Mouse (Mus musculus) CH12.LX (cell line): ENCODE measurements at regions not wholly inside any gene's neighbourhood (a gene's known extent, or its start where the extent isn't known, plus 50 kb on each side); places are given as distances from the start of the nearest gene placed in this dataset.

ENCODE experiments used
- DNase-seq: peaks from one replicate; pipeline ENCODE4 v3.0.0-alpha.2; 2013; ENCODE audit errors: extremely low read depth
- H3K27ac ChIP-seq: 2 replicates; pipeline ENCODE4 v1.5.1; 2012; ENCODE audit warnings: low read depth, mild to moderate bottlenecking, control low read depth, moderate library complexity; ENCODE audit not compliant: insufficient read depth
- H3K27me3 ChIP-seq: replicated peaks from 2 replicates; pipeline ENCODE3; 2012; ENCODE audit warnings: inconsistent platforms
- H3K36me3 ChIP-seq, 2 experiments: replicated peaks in 1 of 2; 2 replicates each; pipeline versions ENCODE3 to v1.6.1; 2012; ENCODE audit warnings: inconsistent platforms in 1 of 2, low read length in 1 of 2, mild to moderate bottlenecking in 1 of 2, mixed read lengths in 1 of 2, moderate library complexity in 1 of 2; ENCODE audit not compliant: control insufficient read depth in 1 of 2, insufficient read depth in 1 of 2
- H3K4me1 ChIP-seq, 2 experiments: 2 replicates each; pipeline ENCODE4 v1.6.1; 2012; ENCODE audit warnings: inconsistent platforms in 1 of 2, moderate library complexity in 1 of 2; ENCODE audit not compliant: insufficient read depth in 2 of 2, control insufficient read depth in 1 of 2
- H3K4me2 ChIP-seq: 2 replicates; pipeline ENCODE4 v1.6.1; 2012; ENCODE audit warnings: low read depth, mild to moderate bottlenecking, control low read depth; ENCODE audit not compliant: poor library complexity, insufficient read depth, severe bottlenecking
- H3K4me3 ChIP-seq, 3 experiments: fragments of 150-350 bp in 1 of 3; sonication (generic) in 1 of 3; replicated peaks in 1 of 3; 2 replicates each; pipeline versions ENCODE3 to v1.5.1; 2011 to 2012; ENCODE audit warnings: low read depth in 2 of 3, low read length in 2 of 3, mild to moderate bottlenecking in 2 of 3, moderate library complexity in 2 of 3, control low read depth in 1 of 3, improper control_type of control experiment in 1 of 3, inconsistent platforms in 1 of 3, mixed read lengths in 1 of 3; ENCODE audit not compliant: poor library complexity in 1 of 3
- H3K79me2 ChIP-seq: replicated peaks from 2 replicates; pipeline ENCODE4 v1.6.1; 2012; ENCODE audit warnings: mild to moderate bottlenecking, moderate library complexity; ENCODE audit not compliant: control insufficient read depth, poor library complexity, insufficient read depth, severe bottlenecking; ENCODE audit errors: extremely low read depth
- H3K9ac ChIP-seq: 2 replicates; pipeline ENCODE4 v1.6.1; 2012; ENCODE audit warnings: low read depth, mild to moderate bottlenecking, control low read depth, moderate library complexity; ENCODE audit not compliant: insufficient read depth
- H3K9me3 ChIP-seq: replicated peaks from 2 replicates; pipeline ENCODE3; 2012; ENCODE audit warnings: low read length, inconsistent platforms, mixed read lengths
- CHD2 ChIP-seq: IDR thresholded peaks from 2 replicates; pipeline ENCODE4 v1.6.1; 2011; ENCODE audit warnings: low read length, improper control_type of control experiment
- CTCF ChIP-seq, 2 experiments: IDR thresholded peaks in 1 of 2; conservative IDR thresholded peaks in 1 of 2; 2 replicates each; pipeline ENCODE4 v1.5.1; 2011 to 2012; ENCODE audit warnings: low read depth in 2 of 2, low read length in 2 of 2, improper control_type of control experiment in 1 of 2, inconsistent platforms in 1 of 2, mild to moderate bottlenecking in 1 of 2, moderate library complexity in 1 of 2
- E2F4 ChIP-seq: IDR thresholded peaks from 2 replicates; pipeline ENCODE4 v1.6.1; 2011; ENCODE audit warnings: low read depth, low read length, improper control_type of control experiment; ENCODE audit not compliant: insufficient replicate concordance
- ELF1 ChIP-seq: IDR thresholded peaks from 2 replicates; pipeline ENCODE4 v1.6.1; 2014; ENCODE audit warnings: low read depth, mild to moderate bottlenecking, inconsistent platforms, low read length, improper control_type of control experiment
- EP300 ChIP-seq: IDR thresholded peaks from 2 replicates; pipeline ENCODE4 v1.6.1; 2011; ENCODE audit warnings: low read length, improper control_type of control experiment
- ETS1 ChIP-seq: conservative IDR thresholded peaks from 2 replicates; pipeline ENCODE4 v1.6.1; 2012; ENCODE audit warnings: low read depth, mild to moderate bottlenecking, inconsistent platforms, low read length, improper control_type of control experiment, moderate library complexity
- HCFC1 ChIP-seq: IDR thresholded peaks from 2 replicates; pipeline ENCODE4 v1.6.1; 2012; ENCODE audit warnings: low read depth, mild to moderate bottlenecking, inconsistent platforms, low read length, improper control_type of control experiment
- JUN ChIP-seq: IDR thresholded peaks from 2 replicates; pipeline ENCODE4 v1.6.1; 2011; ENCODE audit warnings: low read depth, mild to moderate bottlenecking, low read length, improper control_type of control experiment, moderate library complexity; ENCODE audit not compliant: insufficient read depth
- JUND ChIP-seq: conservative IDR thresholded peaks from 2 replicates; pipeline ENCODE4 v1.6.1; 2011; ENCODE audit warnings: low read depth, low read length, improper control_type of control experiment
- KAT2A ChIP-seq: IDR thresholded peaks from 2 replicates; pipeline ENCODE4 v1.6.1; 2012; ENCODE audit warnings: low read length, improper control_type of control experiment, inconsistent platforms; ENCODE audit not compliant: insufficient replicate concordance
- MAZ ChIP-seq: IDR thresholded peaks from 2 replicates; pipeline ENCODE4 v1.6.1; 2012; ENCODE audit warnings: low read depth, mild to moderate bottlenecking, inconsistent platforms, low read length, improper control_type of control experiment, moderate library complexity
- MEF2A ChIP-seq: IDR thresholded peaks from 2 replicates; pipeline ENCODE4 v1.6.1; 2014; ENCODE audit warnings: low read depth, mild to moderate bottlenecking, inconsistent platforms, low read length, improper control_type of control experiment, borderline replicate concordance
- MXI1 ChIP-seq: IDR thresholded peaks from 2 replicates; pipeline ENCODE4 v1.6.1; 2011; ENCODE audit warnings: mild to moderate bottlenecking, low read depth, low read length, improper control_type of control experiment
- NELFE ChIP-seq: IDR thresholded peaks from 2 replicates; pipeline ENCODE4 v1.6.1; 2011; ENCODE audit warnings: low read depth, low read length, improper control_type of control experiment
- PAX5 ChIP-seq: IDR thresholded peaks from 2 replicates; pipeline ENCODE4 v1.6.1; 2012; ENCODE audit warnings: low read length, inconsistent platforms, mixed read lengths
- POLR2A ChIP-seq: IDR thresholded peaks from 2 replicates; pipeline ENCODE4 v1.6.1; 2011; ENCODE audit warnings: low read depth, mild to moderate bottlenecking, improper control_type of control experiment, low read length
- RCOR1 ChIP-seq: conservative IDR thresholded peaks from 2 replicates; pipeline ENCODE4 v1.6.1; 2012; ENCODE audit warnings: low read depth, mild to moderate bottlenecking, inconsistent platforms, low read length, improper control_type of control experiment
- SMC3 ChIP-seq: IDR thresholded peaks from 2 replicates; pipeline ENCODE4 v1.6.1; 2011; ENCODE audit warnings: low read depth, low read length, improper control_type of control experiment
- TCF12 ChIP-seq: IDR thresholded peaks from 2 replicates; pipeline ENCODE4 v1.6.1; 2014; ENCODE audit warnings: low read depth, mild to moderate bottlenecking, inconsistent platforms, low read length, improper control_type of control experiment
- USF1 ChIP-seq: IDR thresholded peaks from 2 replicates; pipeline ENCODE4 v1.6.1; 2014; ENCODE audit warnings: low read depth, mild to moderate bottlenecking, inconsistent platforms, low read length, improper control_type of control experiment
- USF2 ChIP-seq: conservative IDR thresholded peaks from 2 replicates; pipeline ENCODE4 v1.6.1; 2011; ENCODE audit warnings: low read depth, low read length, improper control_type of control experiment
- ZMIZ1 ChIP-seq: IDR thresholded peaks from 2 replicates; pipeline ENCODE4 v1.6.1; 2012; ENCODE audit warnings: low read depth, mild to moderate bottlenecking, inconsistent platforms, low read length, improper control_type of control experiment
- dilution Hi-C: fragments of 300-500 bp; cut with MboI; formaldehyde crosslinking; loops from 2 replicates; pipeline ENCODE4 v1.14.3; 2020; ENCODE audit warnings: low sequenced_read_pairs; ENCODE audit not compliant: extremely low pct_unique_long_range_greater_than_20kb, extremely low pct_ligation_motif_present
- in situ Hi-C: fragments of 300-500 bp; cut with MboI; formaldehyde crosslinking; loops from 3 replicates; pipeline ENCODE4 v1.14.3; 2019; ENCODE audit warnings: low sequenced_read_pairs, low pct_ligation_motif_present, low pct_unique_long_range_greater_than_20kb, mixed read lengths

DNA sequence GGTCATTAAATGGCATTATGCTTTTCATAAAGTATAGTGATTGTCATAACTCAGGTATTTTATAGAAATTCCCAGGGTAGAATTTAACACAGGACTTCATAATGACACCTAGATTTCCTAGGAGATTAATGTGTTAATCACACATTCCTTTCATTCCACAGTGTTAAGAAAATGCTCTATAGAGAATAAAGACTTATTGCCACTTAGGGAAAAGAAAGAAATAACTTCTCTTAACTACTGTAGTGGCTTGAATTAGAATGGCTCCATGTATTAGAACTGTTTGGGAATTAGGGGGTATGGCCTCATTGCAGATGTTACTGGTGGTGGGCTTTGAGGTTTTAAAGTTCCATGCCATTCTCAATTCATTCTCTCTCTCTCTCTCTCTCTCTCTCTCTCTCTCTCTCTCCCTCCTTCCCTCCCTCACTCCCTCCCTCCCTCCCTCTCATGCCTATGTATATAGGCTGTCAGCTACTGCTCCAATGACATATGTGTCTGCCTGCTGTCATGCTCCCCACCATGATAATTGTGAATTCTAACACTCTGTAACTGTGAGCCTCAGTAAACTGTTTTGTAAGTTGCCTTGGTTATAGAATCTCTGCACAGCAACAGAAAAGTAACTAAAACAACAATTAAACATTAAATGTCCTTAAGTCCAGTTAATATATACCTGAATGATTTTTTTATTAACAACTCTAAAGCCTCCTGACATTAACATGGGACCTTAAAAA, 425.1 kb upstream of the Depdc1a start:
- in situ Hi-C loops (no loop called here), dilution Hi-C loops (no loop called here)
- H3K27me3 ChIP-seq, result no peaks in the 10 kb centered on the region

GRCm38 (mm10) chr3:159056960-159057525, 438.2 kb upstream of the Depdc1a start:
- no peaks in the 10 kb centered on the region for H3K27me3 ChIP-seq
- H3K4me3 ChIP-seq, result no peak overlapping the region
- no peaks in the 10 kb centered on the region for H3K9me3 ChIP-seq
- no peaks in the 10 kb centered on the region for H3K79me2 ChIP-seq
- no peak for TF ChIP-seq ELF1
- no peak for TF ChIP-seq RCOR1
- no peak for TF ChIP-seq USF2
- no peak for TF ChIP-seq POLR2A
- no peak for TF ChIP-seq JUN
- TF ChIP-seq ETS1, result no peak
- no peak for TF ChIP-seq JUND
- TF ChIP-seq HCFC1, result no peak
- TF ChIP-seq ZMIZ1, result no peak
- no peaks in the 10 kb centered on the region for H3K36me3 ChIP-seq
- no peak overlapping the region for H3K27ac ChIP-seq
- DNase-seq, result no peak
- no peaks in the 10 kb centered on the region for H3K4me1 ChIP-seq
- in situ Hi-C loops (no loop called here), dilution Hi-C loops (no loop called here)
- H3K9ac ChIP-seq, result no peak overlapping the region
- H3K4me2 ChIP-seq, result no peak overlapping the region

More for the DNA sequence above, 425.1 kb upstream of the Depdc1a start:
- H3K9me3 ChIP-seq, result no peaks in the 10 kb centered on the region
- H3K4me1 ChIP-seq, result no peaks in the 10 kb centered on the region
- no peak overlapping the region for H3K4me2 ChIP-seq
- TF ChIP-seq MEF2A, result no peak
- TF ChIP-seq ZMIZ1, result no peak
- no peak for TF ChIP-seq EP300
- TF ChIP-seq SMC3, result no peak
- no peak for TF ChIP-seq USF1
- TF ChIP-seq, all 38 proteins: peak for 0
- Histone ChIP-seq H3K9ac (no peak overlapping the region), H3K79me2 (no peaks in the 10 kb centered on the region), H3K27ac (no peak overlapping the region), H3K4me3 (no peak overlapping the region), H3K36me3 (no peaks in the 10 kb centered on the region)
- DNase-seq, result no peak

- Histone ChIP-seq H3K9ac (no peak overlapping the region), H3K9me3 (peaks cover 2% of the 10 kb centered on the region), H3K79me2 (no peaks in the 10 kb centered on the region), H3K27ac (no peak overlapping the region), H3K4me2 (no peak overlapping the region), H3K4me1 (peaks cover 0 to 3% of the 10 kb centered on the region in 2 experiments; a peak in 1 of 4 replicates), H3K36me3 (no peaks in the 10 kb centered on the region), H3K27me3 (no peaks in the 10 kb centered on the region), H3K4me3 (no peak overlapping the region)
- no peak for DNase-seq
- in situ Hi-C loops (no loop called here), dilution Hi-C loops (no loop called here)
- no peak for TF ChIP-seq MXI1
- no peak for TF ChIP-seq KAT2A
- no peak for TF ChIP-seq USF2
- no peak for TF ChIP-seq ETS1
- no peak for TF ChIP-seq MAZ
- TF ChIP-seq CHD2, result no peak
- no peak for TF ChIP-seq EP300
- TF ChIP-seq PAX5, result no peak
- TF ChIP-seq CTCF (conservative IDR thresholded peaks at IDR 0.05 in 1 of 2, IDR thresholded peaks at IDR 0.05 in 1 of 2; ENCODE audit: low read depth in 2 of 2, low read length in 2 of 2), result no peak
- TF ChIP-seq TCF12, result no peak
- TF ChIP-seq MEF2A, result no peak
- no peak for TF ChIP-seq NELFE
- TF ChIP-seq RCOR1, result no peak
- no peak for TF ChIP-seq E2F4
- TF ChIP-seq ZMIZ1, result no peak
Observed at GRCm38 (mm10) chr3:159034806-159035205, 460.4 kb upstream of the Depdc1a start.
